Mouse (Mus musculus) G1E (cell line): ENCODE data around the gene Pan2.

Source experiments
- CTCF ChIP-seq: IDR thresholded peaks from 2 replicates; pipeline ENCODE4 v1.5.1; 2012; ENCODE audit warnings: low read depth, low read length, inconsistent platforms, mixed read lengths
- GATA1 ChIP-seq: IDR thresholded peaks from 2 replicates; pipeline ENCODE4 v1.6.1; 2012; ENCODE audit warnings: borderline replicate concordance, low read length, inconsistent platforms, mixed read lengths
- GATA2 ChIP-seq: IDR thresholded peaks from 2 replicates; pipeline ENCODE4 v1.6.1; 2012; ENCODE audit warnings: low read depth, low read length, inconsistent platforms, borderline replicate concordance
- POLR2AphosphoS5 ChIP-seq: IDR thresholded peaks from 2 replicates; pipeline ENCODE4 v1.6.1; 2012; ENCODE audit warnings: low read depth, low read length, inconsistent platforms; ENCODE audit not compliant: insufficient replicate concordance
- TAL1 ChIP-seq: conservative IDR thresholded peaks from 2 replicates; pipeline ENCODE4 v1.6.1; 2012; ENCODE audit warnings: low read depth, low read length, inconsistent platforms, mixed read lengths

GRCm38 (mm10) chr10:128344568-128345275 is 41.6 kb downstream of the Pan2 start:
- TF ChIP-seq CTCF (no peak), TAL1 (no peak), GATA1 (no peak), POLR2AphosphoS5 (no peak), GATA2 (no peak)
